12 mouse cellular contexts compared by ENCODE assay signal in the genomic region with DNA sequence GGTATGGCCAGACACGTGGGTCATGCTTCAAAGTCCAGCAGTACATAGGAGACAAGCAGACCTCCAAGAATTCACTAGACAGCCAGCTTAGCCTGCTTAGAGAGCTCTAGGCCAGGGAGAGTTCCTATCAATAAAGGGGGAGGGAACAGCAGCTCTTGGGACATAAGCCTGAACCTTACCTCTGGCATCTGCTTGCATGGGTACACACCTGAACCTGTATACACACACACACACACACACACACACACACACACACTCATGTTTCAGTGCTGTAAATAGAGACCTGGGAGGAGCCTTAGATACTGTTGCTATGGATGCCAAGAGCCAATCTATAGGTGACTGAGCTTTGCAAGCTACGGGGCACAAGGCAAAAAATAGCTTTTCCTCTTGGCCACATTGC.
DNase-seq lines count a peak whose midpoint lies in the region; ATAC-seq lines count a peak whose summit lies in the region.
"Had no signal": no experiment of that assay in that cellular context is flagged by ENCODE, and none has a peak within 500 bp of the region (broad histone marks: within the 10 kb centered on the region; RNA-seq: fewer than 3 reads in every experiment).

No protein-coding gene starts in this region.

- H3K4me1 ChIP-seq in hindbrain, embryonic 13.5 days (replicated peaks): peaks cover 8% of the 10 kb centered on the region
- no peaks in the 10 kb centered on the region for H3K4me1 ChIP-seq in hindbrain, embryonic 11.5 days (replicated peaks; ENCODE audit: control insufficient read depth, insufficient read depth, low read length)
- peaks cover 11% of the 10 kb centered on the region for H3K4me1 ChIP-seq in embryonic facial prominence, embryonic 10.5 days
- H3K4me1 ChIP-seq in intestine, embryonic 15.5 days (replicated peaks): 0 out of 2 replicates have a peak, but pooled peaks cover 4% of the 10 kb centered on the region

- H3K36me3 ChIP-seq in hindbrain, embryonic 13.5 days: no peaks in the 10 kb centered on the region
- H3K36me3 ChIP-seq in hindbrain, embryonic 11.5 days (ENCODE audit: control insufficient read depth, insufficient read depth, low read length): no peaks in the 10 kb centered on the region
- H3K36me3 ChIP-seq in embryonic facial prominence, embryonic 10.5 days (replicated peaks): no peaks in the 10 kb centered on the region
- no peaks in the 10 kb centered on the region for H3K36me3 ChIP-seq in intestine, embryonic 15.5 days
- H3K36me3 ChIP-seq: limb, embryonic 13.5 days had no signal

- no peaks in the 10 kb centered on the region for H3K27me3 ChIP-seq in hindbrain, embryonic 13.5 days
- H3K27me3 ChIP-seq in hindbrain, embryonic 11.5 days (ENCODE audit: control insufficient read depth, insufficient read depth, low read length): no peaks in the 10 kb centered on the region
- H3K27me3 ChIP-seq in embryonic facial prominence, embryonic 10.5 days (replicated peaks; ENCODE audit: low read depth, poor library complexity, severe bottlenecking): no peaks in the 10 kb centered on the region
- H3K27me3 ChIP-seq in intestine, embryonic 15.5 days (replicated peaks): no peaks in the 10 kb centered on the region
- H3K27me3 ChIP-seq: limb, embryonic 13.5 days had no signal

- H3K27ac ChIP-seq in hindbrain, embryonic 13.5 days: no peak overlapping the region
- H3K27ac ChIP-seq in hindbrain, embryonic 11.5 days (ENCODE audit: low read depth, low read length): no peak overlapping the region
- 0 out of 2 replicates have a peak overlapping the region, but pooled peaks have one; percentile 4 for H3K27ac ChIP-seq in embryonic facial prominence, embryonic 10.5 days (replicated peaks)
- no peak overlapping the region for H3K27ac ChIP-seq in intestine, embryonic 15.5 days
- H3K27ac ChIP-seq: kidney, postnatal 0 days; limb, embryonic 13.5 days had no signal

- H3K4me2 ChIP-seq in hindbrain, embryonic 13.5 days: no peak overlapping the region
- H3K4me2 ChIP-seq in hindbrain, embryonic 11.5 days (replicated peaks; ENCODE audit: low read depth, low read length): no peak overlapping the region
- no peak overlapping the region for H3K4me2 ChIP-seq in intestine, embryonic 15.5 days (replicated peaks)
- H3K4me2 ChIP-seq: limb, embryonic 13.5 days; midbrain, embryonic 11.5 days had no signal

- WGBS in hindbrain, embryonic 13.5 days: 60% methylated on average over 2 of the region's 2 CpGs
- 77% methylated on average over 2 of the region's 2 CpGs for WGBS in hindbrain, embryonic 11.5 days
- 80% methylated on average over 2 of the region's 2 CpGs for WGBS in embryonic facial prominence, embryonic 10.5 days
- 54% methylated on average over 2 of the region's 2 CpGs for WGBS in intestine, embryonic 15.5 days

- no peak overlapping the region for H3K4me3 ChIP-seq in hindbrain, embryonic 13.5 days
- no peak overlapping the region for H3K4me3 ChIP-seq in hindbrain, embryonic 11.5 days (ENCODE audit: low read depth, low read length)
- no peak overlapping the region for H3K4me3 ChIP-seq in embryonic facial prominence, embryonic 10.5 days
- no peak overlapping the region for H3K4me3 ChIP-seq in intestine, embryonic 15.5 days (replicated peaks)
- H3K4me3 ChIP-seq: limb, embryonic 13.5 days had no signal

- no peaks in the 10 kb centered on the region for H3K9me3 ChIP-seq in hindbrain, embryonic 13.5 days
- H3K9me3 ChIP-seq in hindbrain, embryonic 11.5 days (ENCODE audit: control insufficient read depth, low read length): no peaks in the 10 kb centered on the region
- no peaks in the 10 kb centered on the region for H3K9me3 ChIP-seq in embryonic facial prominence, embryonic 10.5 days
- no peaks in the 10 kb centered on the region for H3K9me3 ChIP-seq in intestine, embryonic 15.5 days
- H3K9me3 ChIP-seq: limb, embryonic 13.5 days had no signal

- 0 out of 2 replicates have a peak overlapping the region, but pooled peaks have one; percentile 13 for H3K9ac ChIP-seq in hindbrain, embryonic 13.5 days
- H3K9ac ChIP-seq in hindbrain, embryonic 11.5 days (ENCODE audit: low read depth, low read length): no peak overlapping the region
- no peak overlapping the region for H3K9ac ChIP-seq in intestine, embryonic 15.5 days
- H3K9ac ChIP-seq: limb, embryonic 13.5 days had no signal

- DNase-seq in hindbrain, embryonic 11.5 days (ENCODE audit: low spot score): no peak
- DNase-seq in lung, postnatal 36 days: peak; percentile 6
- DNase-seq in lung, postnatal 4 days: no peak
- no peak for DNase-seq in embryonic facial prominence, embryonic 10.5 days (ENCODE audit: low spot score)
- DNase-seq in adrenal gland, adult 2 months: no peak
- no peak for DNase-seq in adrenal gland, postnatal 4 days (ENCODE audit: low spot score in 2 of 2)

- ATAC-seq in hindbrain, embryonic 13.5 days (ENCODE audit: low FRiP score): peak; percentile 24; the same call in 1 of the 2 replicates
- no peak for ATAC-seq in hindbrain, embryonic 11.5 days (ENCODE audit: low FRiP score)
- peak; percentile 39; the same call in 1 of the 2 replicates for ATAC-seq in intestine, embryonic 15.5 days
- ATAC-seq: activated CD4-positive, CD25-positive, alpha-beta regulatory T cell, adult 4 months had no signal
